Mouse (Mus musculus) E14TG2a.4 (cell line): ENCODE data around the gene Gm10518.

ENCODE experiments used
- H3K27me3 ChIP-seq: 2 replicates; pipeline ENCODE4 v1.6.1; 2014; ENCODE audit warnings: low read length, control low read depth; ENCODE audit not compliant: insufficient read depth
- H3K36me3 ChIP-seq: 2 replicates; pipeline ENCODE4 v1.6.1; 2014; ENCODE audit warnings: low read length, control low read depth; ENCODE audit not compliant: insufficient read depth
- H3K4me1 ChIP-seq: replicated peaks from 2 replicates; pipeline ENCODE4 v1.6.1; 2014; ENCODE audit warnings: low read depth, low read length, control low read depth
- H3K4me3 ChIP-seq: replicated peaks from 2 replicates; pipeline ENCODE4 v1.5.1; 2014; ENCODE audit warnings: mild to moderate bottlenecking, low read length
- H3K9me3 ChIP-seq: 2 replicates; pipeline ENCODE4 v1.6.1; 2014; ENCODE audit warnings: low read length, control low read depth
- CTCF ChIP-seq: conservative IDR thresholded peaks from 2 replicates; pipeline ENCODE4 v1.5.1; 2014; ENCODE audit warnings: low read length
- NANOG ChIP-seq: IDR thresholded peaks from 2 replicates; pipeline ENCODE4 v1.6.1; 2014; ENCODE audit warnings: borderline replicate concordance, low read length, mixed read lengths
- POU5F1 ChIP-seq: IDR thresholded peaks from 2 replicates; pipeline ENCODE4 v1.6.1; 2014; ENCODE audit warnings: low read length, borderline replicate concordance

Gene Gm10518

DNA sequence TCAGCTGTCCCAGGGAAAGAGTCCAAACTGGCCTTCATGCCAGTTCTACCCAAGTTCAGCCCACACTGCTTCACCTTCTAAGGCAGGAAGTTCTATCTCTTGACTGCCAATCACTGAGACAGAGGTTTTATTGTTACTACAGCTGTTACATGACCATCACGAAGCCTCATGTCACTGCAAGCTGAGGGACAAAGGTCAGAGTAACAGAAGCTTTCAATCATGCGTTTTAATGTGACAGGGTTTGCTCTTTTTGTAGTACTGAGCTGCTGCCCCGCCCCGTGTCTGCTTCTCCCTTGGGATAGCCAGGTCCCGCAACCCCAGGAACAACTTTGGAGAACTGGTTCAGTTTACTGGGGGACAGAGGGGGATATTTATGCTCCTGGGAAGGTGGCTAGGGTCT, 21.4 kb downstream of the Gm10518 start:
- TF ChIP-seq NANOG (no peak), CTCF (no peak), POU5F1 (no peak)
- Histone ChIP-seq H3K9me3 (peaks cover 20% of the 10 kb centered on the region), H3K27me3 (peaks cover 5% of the 10 kb centered on the region; the same call in 1 of the 2 replicates), H3K4me1 (no peaks in the 10 kb centered on the region), H3K4me3 (no peak overlapping the region), H3K36me3 (no peaks in the 10 kb centered on the region)

DNA sequence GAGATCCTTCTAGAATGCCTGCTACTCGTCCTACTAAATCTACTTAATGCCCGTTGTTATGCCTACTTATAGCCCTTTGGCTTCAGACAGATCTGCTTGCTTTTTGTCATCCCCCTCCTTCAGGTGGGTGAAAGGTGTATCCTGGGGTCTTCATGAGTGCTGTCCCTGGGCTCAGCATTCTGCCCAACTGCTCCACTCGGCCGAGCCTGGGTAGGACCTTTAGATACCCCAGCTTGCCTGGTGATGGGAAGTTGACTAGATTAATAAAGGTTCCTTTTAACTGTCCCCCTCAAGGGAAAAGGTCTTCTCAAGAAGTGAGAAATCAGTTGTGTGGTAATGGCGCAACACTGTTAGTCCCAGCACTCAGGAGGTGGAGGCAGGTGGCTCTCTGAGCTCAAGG, 24.9 kb downstream of the Gm10518 start:
- 0 out of 2 replicates have a peak, but pooled peaks cover 7% of the 10 kb centered on the region for H3K9me3 ChIP-seq
- no peaks in the 10 kb centered on the region for H3K4me1 ChIP-seq
- no peaks in the 10 kb centered on the region for H3K36me3 ChIP-seq
- TF ChIP-seq NANOG, result no peak
- TF ChIP-seq POU5F1, result no peak
- no peak for TF ChIP-seq CTCF
- no peak overlapping the region for H3K4me3 ChIP-seq
- peaks cover 7% of the 10 kb centered on the region; the same call in 1 of the 2 replicates for H3K27me3 ChIP-seq

DNA sequence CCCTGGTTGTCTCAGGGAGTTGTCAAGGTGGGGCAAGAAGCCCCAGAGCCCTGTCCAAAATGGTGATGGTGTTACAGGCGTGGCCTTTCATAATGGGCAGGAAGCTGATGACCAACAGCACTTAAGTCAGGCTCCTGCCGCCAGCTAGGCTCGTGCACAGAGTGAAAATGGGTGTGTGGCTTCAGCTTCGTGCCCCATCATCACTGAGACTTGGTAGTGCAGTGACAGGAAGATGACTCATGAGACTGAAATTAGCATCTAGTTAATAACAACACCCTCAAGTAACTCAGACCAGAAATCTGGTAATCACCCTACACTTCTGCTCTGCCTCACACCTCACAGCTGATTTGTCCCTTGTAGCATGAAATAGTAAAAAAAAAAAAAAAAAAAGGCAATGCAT, 25.7 kb downstream of the Gm10518 start:
- Histone ChIP-seq H3K4me1 (no peaks in the 10 kb centered on the region), H3K27me3 (0 out of 2 replicates have a peak, but pooled peaks cover 2% of the 10 kb centered on the region), H3K4me3 (no peak overlapping the region), H3K9me3 (0 out of 2 replicates have a peak, but pooled peaks cover 7% of the 10 kb centered on the region), H3K36me3 (no peaks in the 10 kb centered on the region)
- TF ChIP-seq NANOG, result no peak
- no peak for TF ChIP-seq CTCF
- TF ChIP-seq POU5F1, result no peak

DNA sequence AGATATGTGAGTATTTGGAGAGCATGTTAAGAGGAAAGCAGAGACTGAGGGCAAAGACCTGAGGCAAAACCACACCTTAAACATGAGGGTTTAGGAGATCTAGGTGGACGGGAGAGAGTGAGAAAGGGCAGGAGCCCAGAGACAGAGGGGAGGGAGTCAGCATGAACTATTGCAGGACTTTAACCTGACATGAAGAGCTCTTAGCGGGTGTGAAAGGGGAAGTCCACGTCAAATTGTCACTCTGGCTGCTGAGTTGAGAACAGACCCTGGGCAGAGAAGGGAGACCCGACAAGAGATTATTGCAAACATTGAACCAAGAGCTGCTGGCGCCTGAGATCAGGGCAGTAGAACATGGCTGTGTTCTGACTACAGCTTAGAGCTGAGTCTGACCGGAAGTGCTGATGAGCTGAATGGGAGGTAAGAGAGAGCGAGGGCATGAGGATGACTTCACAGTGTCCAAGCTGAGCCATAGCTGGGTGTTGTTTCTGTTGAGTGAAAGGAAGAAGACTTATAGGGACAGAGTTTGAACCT, 29.6 kb downstream of the Gm10518 start:
- no peak for TF ChIP-seq POU5F1
- TF ChIP-seq CTCF, result no peak
- no peak for TF ChIP-seq NANOG
- Histone ChIP-seq H3K9me3 (peaks cover 21% of the 10 kb centered on the region), H3K36me3 (no peaks in the 10 kb centered on the region), H3K27me3 (0 out of 2 replicates have a peak, but pooled peaks cover 2% of the 10 kb centered on the region), H3K4me3 (no peak overlapping the region), H3K4me1 (peaks cover 8% of the 10 kb centered on the region; the same call in 1 of the 2 replicates)

DNA sequence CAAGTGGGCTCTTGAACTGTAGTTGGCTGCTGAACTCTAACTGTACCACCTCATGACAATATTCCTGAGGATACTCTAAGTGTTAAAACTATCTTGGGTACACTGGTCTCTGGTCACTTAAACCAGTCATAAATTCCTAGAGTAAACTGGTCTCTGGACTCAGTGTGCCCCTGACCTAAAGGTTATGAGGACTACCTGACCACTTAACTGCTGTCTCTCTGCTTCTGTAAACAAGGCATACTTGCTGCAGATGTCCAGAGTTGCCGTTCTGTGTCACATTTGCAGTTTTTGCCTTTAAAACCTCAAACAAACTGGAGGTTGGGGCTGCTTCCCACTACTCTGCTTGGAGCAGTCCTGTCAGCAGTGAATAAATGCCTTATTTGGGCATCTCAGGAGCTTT, 30.4 kb downstream of the Gm10518 start:
- H3K4me1 ChIP-seq, result peaks cover 8% of the 10 kb centered on the region; the same call in 1 of the 2 replicates
- TF ChIP-seq CTCF, result no peak
- TF ChIP-seq POU5F1, result no peak
- TF ChIP-seq NANOG, result no peak
- H3K27me3 ChIP-seq, result 0 out of 2 replicates have a peak, but pooled peaks cover 2% of the 10 kb centered on the region
- no peak overlapping the region for H3K4me3 ChIP-seq
- H3K36me3 ChIP-seq, result no peaks in the 10 kb centered on the region
- H3K9me3 ChIP-seq, result peaks cover 21% of the 10 kb centered on the region

DNA sequence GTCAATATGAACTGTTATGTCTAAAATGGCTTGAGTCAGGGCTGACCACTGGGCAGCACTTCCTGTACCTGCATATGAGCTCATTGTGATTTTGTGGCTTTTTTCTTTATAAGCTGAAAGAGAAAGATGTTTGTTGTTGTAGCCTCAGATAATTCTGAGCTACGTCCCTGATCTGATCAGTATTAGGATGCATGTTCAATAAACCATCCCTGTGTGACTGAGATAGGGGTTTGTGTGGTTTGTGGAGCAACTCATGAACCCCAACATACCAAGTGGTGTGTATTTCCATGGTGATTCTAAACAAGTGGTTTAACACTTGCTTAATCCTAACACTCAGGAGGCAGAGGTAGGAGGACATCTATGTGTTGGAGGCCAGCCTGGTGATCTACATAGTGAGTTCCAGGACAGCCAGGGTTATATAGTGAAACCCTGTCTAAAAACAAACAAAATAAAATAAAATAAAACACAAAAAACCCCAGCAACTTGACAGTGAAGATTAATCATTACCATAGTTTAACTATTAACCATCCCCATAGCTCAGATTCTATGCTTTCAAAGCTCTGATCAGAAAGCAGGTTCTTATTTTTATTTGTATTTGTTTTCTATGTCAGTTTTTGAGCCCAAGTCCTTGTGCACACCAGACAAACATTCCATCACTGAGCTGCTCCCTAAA, 32.7 kb downstream of the Gm10518 start:
- H3K4me3 ChIP-seq, result no peak overlapping the region
- H3K36me3 ChIP-seq, result no peaks in the 10 kb centered on the region
- peaks cover 16% of the 10 kb centered on the region for H3K9me3 ChIP-seq
- peaks cover 8% of the 10 kb centered on the region; the same call in 1 of the 2 replicates for H3K4me1 ChIP-seq
- TF ChIP-seq CTCF (no peak), POU5F1 (no peak), NANOG (no peak)
- H3K27me3 ChIP-seq, result 0 out of 2 replicates have a peak, but pooled peaks cover 2% of the 10 kb centered on the region

DNA sequence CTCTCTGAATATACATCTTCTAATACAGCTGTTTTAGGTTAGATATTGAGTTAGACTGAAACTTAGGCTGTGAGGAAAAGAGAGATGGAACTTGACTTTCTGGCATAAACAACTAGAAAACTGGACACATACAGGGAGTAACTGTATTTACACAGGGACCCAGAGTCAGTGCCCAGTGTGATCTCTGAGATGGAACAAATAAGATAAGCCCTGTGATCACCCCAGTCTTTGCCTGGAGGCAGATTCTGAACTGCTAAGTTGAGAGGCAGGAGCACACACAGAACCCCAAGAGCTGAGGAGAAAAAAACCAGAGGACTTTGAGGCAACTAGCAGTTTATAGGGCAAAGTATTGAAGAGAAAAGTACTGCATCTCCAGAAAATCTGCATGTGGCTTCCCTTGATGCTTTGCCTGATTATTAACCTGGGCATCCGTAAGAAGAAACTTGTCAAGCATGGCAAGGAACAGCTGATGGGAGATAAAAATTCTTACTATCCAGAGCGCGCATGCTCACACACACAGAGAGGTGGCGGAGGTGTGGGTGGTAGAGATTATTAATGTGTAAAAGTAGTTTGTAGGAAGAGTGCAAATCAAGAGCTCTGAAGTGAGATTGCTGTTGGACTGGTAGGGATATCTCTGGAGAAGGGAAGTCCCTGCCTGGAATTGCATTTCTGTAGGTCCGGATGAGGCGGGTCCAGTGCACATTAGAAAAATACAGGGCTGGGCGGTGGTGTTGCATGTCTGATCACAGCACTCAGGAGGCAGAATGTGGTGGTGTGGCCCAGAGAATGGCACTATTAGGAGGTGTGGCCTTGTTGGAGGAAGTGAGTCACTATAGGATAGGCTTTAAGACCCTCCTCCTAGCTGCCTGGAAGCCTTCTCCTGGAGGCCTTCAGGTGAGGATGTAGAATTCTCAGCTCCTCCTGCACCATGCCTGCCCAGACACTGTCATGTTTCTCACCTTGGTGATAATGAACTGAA, 33.5 kb downstream of the Gm10518 start:
- Histone ChIP-seq H3K36me3 (no peaks in the 10 kb centered on the region), H3K9me3 (peaks cover 16% of the 10 kb centered on the region), H3K4me3 (no peak overlapping the region), H3K27me3 (0 out of 2 replicates have a peak, but pooled peaks cover 2% of the 10 kb centered on the region), H3K4me1 (peaks cover 8% of the 10 kb centered on the region; the same call in 1 of the 2 replicates)
- TF ChIP-seq NANOG (no peak), CTCF (no peak), POU5F1 (no peak)

DNA sequence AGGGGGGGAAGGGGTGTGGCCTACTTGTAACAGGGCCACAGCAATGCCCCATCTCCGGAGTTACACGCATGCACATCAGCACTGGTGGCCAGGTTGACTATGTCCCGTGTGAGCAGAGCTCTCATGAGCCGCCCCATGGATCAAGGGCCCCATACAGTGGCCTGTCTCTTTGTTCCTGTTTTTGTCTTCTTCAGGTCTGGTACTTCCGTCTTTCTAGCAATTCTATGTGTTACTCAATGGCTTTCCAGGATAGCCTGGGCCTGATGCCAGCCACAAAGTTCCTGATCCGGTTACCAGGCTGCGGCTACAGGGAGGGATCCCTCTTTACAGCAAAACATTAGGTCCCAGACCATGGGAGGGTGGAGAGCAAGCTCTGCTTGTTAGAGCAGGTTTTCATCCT, 39.4 kb downstream of the Gm10518 start:
- Histone ChIP-seq H3K36me3 (no peaks in the 10 kb centered on the region), H3K27me3 (no peaks in the 10 kb centered on the region), H3K4me1 (peaks cover 24% of the 10 kb centered on the region), H3K4me3 (no peak overlapping the region), H3K9me3 (0 out of 2 replicates have a peak, but pooled peaks cover 2% of the 10 kb centered on the region)
- TF ChIP-seq CTCF, result no peak
- TF ChIP-seq NANOG, result no peak
- TF ChIP-seq POU5F1, result no peak
